Mouse (Mus musculus) neural tube, embryonic 15.5 days (tissue): ENCODE data around the gene Gm20671. TPM values are rescaled to one million over a fixed set of nuclear protein-coding genes. Genes with fewer than 3 reads are reported as not detected.
"Not testable (repeated sequence)": the region's sequence is repeated elsewhere in the genome, so short reads cannot be mapped to it uniquely, and the experiment has no call there.

Experiments used
- ATAC-seq: fragments of 200-750 bp; cut with Nextera tagmentation; 2 replicates; pipeline ENCODE4 v1.8.0; 2017; ENCODE audit warnings: mild to moderate bottlenecking, moderate TSS enrichment, moderate library complexity; ENCODE audit not compliant: low FRiP score
- H3K27ac ChIP-seq: fragments of 300-500 bp; sonication (generic); replicated peaks from 2 replicates; pipeline ENCODE4 v1.5.1; 2015; ENCODE audit warnings: mild to moderate bottlenecking, inconsistent platforms
- H3K27me3 ChIP-seq: fragments of 300-500 bp; sonication (generic); replicated peaks from 2 replicates; pipeline ENCODE4 v1.6.1; 2015; ENCODE audit warnings: inconsistent platforms
- H3K36me3 ChIP-seq: fragments of 300-500 bp; sonication (generic); 2 replicates; pipeline ENCODE4 v1.6.1; 2015; ENCODE audit warnings: inconsistent platforms
- H3K4me1 ChIP-seq: fragments of 300-500 bp; sonication (generic); 2 replicates; pipeline ENCODE4 v1.6.1; 2015; ENCODE audit warnings: inconsistent platforms
- H3K4me2 ChIP-seq: fragments of 300-500 bp; sonication (generic); 2 replicates; pipeline ENCODE4 v1.6.1; 2015; ENCODE audit warnings: inconsistent platforms, mild to moderate bottlenecking, moderate library complexity
- H3K4me3 ChIP-seq: fragments of 300-500 bp; sonication (generic); replicated peaks from 2 replicates; pipeline ENCODE4 v1.5.1; 2015; ENCODE audit warnings: mild to moderate bottlenecking, inconsistent platforms
- H3K9ac ChIP-seq: fragments of 300-500 bp; sonication (generic); replicated peaks from 2 replicates; pipeline ENCODE4 v1.6.1; 2015; ENCODE audit warnings: mild to moderate bottlenecking, inconsistent platforms
- H3K9me3 ChIP-seq: fragments of 300-500 bp; sonication (generic); replicated peaks from 2 replicates; pipeline ENCODE4 v1.6.1; 2016; ENCODE audit warnings: inconsistent platforms
- WGBS: fragments of 180-500 bp; shearing (Covaris S2); methylation state at CpG from one replicate; pipeline ENCODE4 v1.1.7; 2015; ENCODE audit warnings: mixed read lengths; 5-methylcytosine and 5-hydroxymethylcytosine counted together
- polyA plus RNA-seq: library from polyadenylated mRNA; unstranded; fragments of >200 nt; fragmentation: Nextera tagmentation; extraction: Ambion mirVana; gene quantifications from 2 replicates; pipeline ENCODE4 v1.2.1, GENCODE M21; 2015

The Gm20671 gene
- polyA plus RNA-seq, 1 experiment from 2014 or later, result not detected

- peak; percentile 5; the same call in 1 of the 2 replicates for ATAC-seq
- Histone ChIP-seq H3K4me2 (peak overlapping the region; percentile 58), H3K4me1 (peaks cover 15% of the 10 kb centered on the region), H3K27me3 (no peaks in the 10 kb centered on the region), H3K36me3 (0 out of 2 replicates have a peak, but pooled peaks cover 6% of the 10 kb centered on the region), H3K4me3 (peak overlapping the region; percentile 73), H3K27ac (peak overlapping the region; percentile 87; the same call in 1 of the 2 replicates), H3K9ac (peak overlapping the region; percentile 50), H3K9me3 (no peaks in the 10 kb centered on the region)
- 25% methylated on average over 5 of the region's 5 CpGs for WGBS
These were observed 42.2 kb downstream of the Gm20671 start for GRCm38 (mm10) chr5:32784726-32785125.

DNA sequence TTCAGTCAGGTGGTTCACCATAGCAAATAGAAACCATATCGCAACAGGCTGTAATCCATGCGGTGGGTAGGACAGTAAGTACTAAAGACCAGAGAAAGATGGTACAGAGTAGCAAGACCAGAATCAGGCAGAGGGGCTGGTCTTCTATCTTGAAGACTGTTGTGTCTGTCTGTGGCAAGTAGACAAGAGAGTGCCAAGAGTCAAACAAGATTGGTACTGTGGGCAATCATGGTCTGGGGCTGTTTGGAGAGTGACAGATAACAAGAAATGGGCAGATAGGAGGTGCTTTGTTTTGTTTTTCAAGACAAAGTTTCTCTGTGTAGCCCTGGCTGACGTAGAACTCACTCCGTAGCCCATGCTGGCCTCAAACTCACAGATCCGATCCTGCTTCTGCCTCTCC lies 45.3 kb downstream of the Gm20671 start:
- Histone ChIP-seq H3K36me3 (0 out of 2 replicates have a peak, but pooled peaks cover 3% of the 10 kb centered on the region), H3K4me3 (no peak overlapping the region), H3K9ac (no peak overlapping the region), H3K27me3 (no peaks in the 10 kb centered on the region), H3K9me3 (no peaks in the 10 kb centered on the region), H3K4me2 (no peak overlapping the region), H3K4me1 (peaks cover 15% of the 10 kb centered on the region), H3K27ac (no peak overlapping the region)
- ATAC-seq, result no peak
- whole genome bisulfite sequencing, result 95% methylated on average over 5 of the region's 5 CpGs

GRCm38 (mm10) chr5:32778168-32778567 lies 48.7 kb downstream of the Gm20671 start:
- H3K9ac ChIP-seq, result no peak overlapping the region
- H3K27ac ChIP-seq, result no peak overlapping the region
- H3K36me3 ChIP-seq, result peaks cover 13% of the 10 kb centered on the region
- no peaks in the 10 kb centered on the region for H3K27me3 ChIP-seq
- H3K4me2 ChIP-seq, result no peak overlapping the region
- 93% methylated on average over 3 of the region's 3 CpGs for WGBS
- no peak overlapping the region for H3K4me3 ChIP-seq
- no peaks in the 10 kb centered on the region for H3K9me3 ChIP-seq
- no peak for ATAC-seq
- 0 out of 2 replicates have a peak, but pooled peaks cover 5% of the 10 kb centered on the region for H3K4me1 ChIP-seq

DNA sequence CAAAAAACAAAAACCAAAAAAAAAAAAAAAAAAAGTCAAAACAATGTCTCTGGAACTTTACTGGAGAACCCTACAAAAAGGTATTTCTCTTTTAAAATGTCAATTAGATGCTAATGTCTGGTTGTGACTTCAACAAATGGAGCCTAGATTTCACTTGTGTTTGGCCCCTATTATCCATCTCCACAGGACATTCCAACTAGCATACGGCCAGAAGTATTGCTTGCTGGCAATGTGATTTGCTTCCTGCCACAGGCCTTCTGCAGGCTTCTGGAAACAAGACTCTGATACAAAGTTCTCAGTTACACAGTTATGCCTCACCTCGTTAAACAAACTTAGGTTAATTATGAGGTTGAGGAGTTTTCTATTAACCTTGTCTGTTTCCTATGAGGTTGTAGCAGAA lies 54.5 kb downstream of the Gm20671 start:
- H3K4me2 ChIP-seq, result no peak overlapping the region
- H3K27me3 ChIP-seq, result no peaks in the 10 kb centered on the region
- ATAC-seq, result no peak
- H3K9ac ChIP-seq, result no peak overlapping the region
- H3K27ac ChIP-seq, result no peak overlapping the region
- no peaks in the 10 kb centered on the region for H3K9me3 ChIP-seq
- H3K4me3 ChIP-seq, result no peak overlapping the region
- 0 out of 2 replicates have a peak, but pooled peaks cover 5% of the 10 kb centered on the region for H3K4me1 ChIP-seq
- H3K36me3 ChIP-seq, result peaks cover 29% of the 10 kb centered on the region
- WGBS, result 77% methylated on average over 2 of the region's 2 CpGs

DNA sequence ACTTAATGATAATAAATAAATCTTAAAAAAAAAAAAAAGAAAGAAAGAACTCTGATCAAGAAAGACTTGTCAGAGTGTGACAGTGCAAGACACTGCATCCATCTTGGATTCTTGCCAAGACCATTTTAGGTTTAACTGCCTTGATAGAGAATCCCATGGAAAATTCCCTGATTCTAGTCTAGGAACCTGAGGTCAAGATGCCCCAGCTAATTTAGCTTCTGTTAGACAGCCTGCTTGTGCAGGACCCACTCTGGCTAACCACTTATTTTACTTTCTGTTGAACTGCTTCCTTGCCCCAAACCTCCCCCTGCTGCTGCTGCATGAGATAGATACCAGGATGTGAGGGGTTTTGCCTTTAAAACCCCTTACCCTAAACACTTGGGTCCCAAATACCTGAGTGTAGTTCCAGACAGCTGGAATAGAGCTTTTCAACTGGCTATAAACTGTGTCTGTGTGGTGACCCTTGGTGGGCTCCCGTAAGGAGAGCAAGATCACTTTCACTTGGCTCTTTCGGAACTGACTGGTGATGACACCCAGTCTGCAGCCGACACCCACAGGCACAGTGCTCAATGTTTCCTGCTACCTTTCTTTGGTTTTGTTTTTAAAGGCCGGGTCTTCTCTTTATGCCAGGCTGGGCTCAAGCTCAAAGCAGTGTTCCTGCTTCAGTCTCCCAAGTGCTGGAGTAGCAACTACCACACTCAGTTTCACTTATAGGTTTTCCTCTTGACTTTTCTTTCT lies 59.1 kb downstream of the Gm20671 start:
- H3K27ac ChIP-seq, result no peak overlapping the region; the same call in 1 of the 2 replicates
- H3K4me1 ChIP-seq, result no peaks in the 10 kb centered on the region
- H3K9ac ChIP-seq, result no peak overlapping the region
- H3K27me3 ChIP-seq, result no peaks in the 10 kb centered on the region
- 88% methylated on average over 4 of the region's 4 CpGs for WGBS
- H3K4me3 ChIP-seq, result no peak overlapping the region
- ATAC-seq, result no peak
- no peak overlapping the region for H3K4me2 ChIP-seq
- H3K9me3 ChIP-seq, result no peaks in the 10 kb centered on the region
- H3K36me3 ChIP-seq, result peaks cover 37% of the 10 kb centered on the region

GRCm38 (mm10) chr5:32767004-32767403 lies 59.9 kb downstream of the Gm20671 start:
- WGBS, result 85% methylated on average over 3 of the region's 3 CpGs
- Histone ChIP-seq H3K36me3 (peaks cover 38% of the 10 kb centered on the region), H3K9ac (no peak overlapping the region), H3K4me2 (no peak overlapping the region), H3K27ac (no peak overlapping the region), H3K27me3 (no peaks in the 10 kb centered on the region), H3K4me1 (no peaks in the 10 kb centered on the region), H3K9me3 (no peaks in the 10 kb centered on the region), H3K4me3 (no peak overlapping the region)
- no peak for ATAC-seq

DNA sequence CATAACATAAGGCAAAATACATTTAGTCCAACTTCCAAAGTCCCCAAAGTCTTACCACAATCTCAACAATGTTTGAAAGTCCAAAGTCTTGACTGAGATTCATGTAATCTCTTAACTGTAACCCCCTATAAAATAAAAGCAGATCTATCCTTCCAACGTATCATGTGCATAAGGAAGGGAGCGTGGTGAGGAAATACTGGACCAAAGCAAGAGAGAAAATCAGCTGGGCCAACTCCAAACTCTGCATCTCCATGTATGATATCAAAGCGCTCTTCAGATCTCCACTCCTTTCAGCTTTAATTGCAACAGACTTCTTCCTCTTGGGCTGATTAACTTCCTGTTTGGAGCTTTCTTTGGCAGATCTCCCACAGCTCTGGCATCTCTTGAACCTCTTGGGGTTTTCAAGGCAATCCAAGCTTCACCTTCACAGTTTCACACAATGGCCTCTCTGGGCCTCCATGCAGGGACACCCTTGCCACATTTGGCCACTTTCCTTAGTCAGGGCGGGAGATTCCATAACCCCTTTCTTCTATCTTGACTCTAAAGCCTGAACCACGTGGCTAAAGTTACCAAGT lies 65.3 kb downstream of the Gm20671 start:
- H3K4me1 ChIP-seq, result no peaks in the 10 kb centered on the region
- peaks cover 38% of the 10 kb centered on the region for H3K36me3 ChIP-seq
- WGBS, result 92% methylated on average over 5 of the region's 5 CpGs
- H3K27ac ChIP-seq, result no peak overlapping the region
- H3K9me3 ChIP-seq, result no peaks in the 10 kb centered on the region
- ATAC-seq, result no peak
- no peak overlapping the region for H3K4me2 ChIP-seq
- H3K4me3 ChIP-seq, result no peak overlapping the region
- no peak overlapping the region for H3K9ac ChIP-seq
- H3K27me3 ChIP-seq, result no peaks in the 10 kb centered on the region

- Histone ChIP-seq H3K9ac (no peak overlapping the region), H3K9me3 (no peaks in the 10 kb centered on the region), H3K4me3 (no peak overlapping the region), H3K4me2 (no peak overlapping the region), H3K36me3 (peaks cover 38% of the 10 kb centered on the region), H3K27ac (no peak overlapping the region), H3K4me1 (no peaks in the 10 kb centered on the region), H3K27me3 (no peaks in the 10 kb centered on the region)
- no peak for ATAC-seq
- 78% methylated on average over 3 of the region's 3 CpGs for WGBS
These were observed 66.1 kb downstream of the Gm20671 start for GRCm38 (mm10) chr5:32760787-32761186.

DNA sequence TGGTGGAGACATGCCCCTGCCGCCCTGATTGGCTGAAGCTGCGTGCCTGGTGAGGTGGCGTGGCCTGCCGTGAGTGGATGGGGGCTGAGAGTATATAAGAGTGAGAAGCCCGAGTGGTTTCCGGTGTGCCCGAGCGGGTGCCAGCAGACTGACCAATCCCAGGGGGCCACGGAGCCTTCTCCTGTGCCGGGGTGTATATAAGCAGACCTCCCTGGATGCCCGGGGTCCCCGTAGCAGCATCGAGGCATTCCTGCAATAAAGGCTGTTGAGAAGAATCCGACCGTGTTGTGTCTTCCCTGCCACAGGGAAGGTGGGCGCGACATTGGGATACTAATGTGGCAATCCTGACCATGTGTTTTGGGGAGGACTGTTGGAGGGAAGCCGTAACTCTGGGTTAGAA lies 66.6 kb downstream of the Gm20671 start:
- peaks cover 38% of the 10 kb centered on the region for H3K36me3 ChIP-seq

GRCm38 (mm10) chr5:32759662-32760061 lies 67.2 kb downstream of the Gm20671 start:
- Histone ChIP-seq H3K36me3 (peaks cover 35% of the 10 kb centered on the region), H3K9me3 (no peaks in the 10 kb centered on the region), H3K9ac (no peak overlapping the region), H3K4me3 (no peak overlapping the region), H3K4me1 (no peaks in the 10 kb centered on the region), H3K4me2 (no peak overlapping the region), H3K27me3 (no peaks in the 10 kb centered on the region), H3K27ac (no peak overlapping the region)
- 75% methylated on average over 2 of the region's 2 CpGs for WGBS
- no peak for ATAC-seq

More for the DNA sequence above, 66.6 kb downstream of the Gm20671 start:
- H3K27me3 ChIP-seq, H3K27ac ChIP-seq, H3K4me3 ChIP-seq, ATAC-seq, H3K4me2 ChIP-seq, H3K9ac ChIP-seq, H3K9me3 ChIP-seq, H3K4me1 ChIP-seq: not testable (repeated sequence)
- WGBS, result 96% methylated on average over 18 of the region's 18 CpGs

GRCm38 (mm10) chr5:32756141-32756540 lies 70.8 kb downstream of the Gm20671 start:
- WGBS, result 93% methylated on average over 8 of the region's 8 CpGs

GRCm38 (mm10) chr5:32751736-32752135 lies 75.2 kb downstream of the Gm20671 start:
- WGBS, result 64% methylated on average over 2 of the region's 2 CpGs
- Histone ChIP-seq H3K27ac (no peak overlapping the region), H3K9ac (no peak overlapping the region)

More at GRCm38 (mm10) chr5:32756141-32756540, 70.8 kb downstream of the Gm20671 start:
- Histone ChIP-seq H3K36me3 (peaks cover 8% of the 10 kb centered on the region), H3K9ac (no peak overlapping the region), H3K4me2 (no peak overlapping the region), H3K27ac (no peak overlapping the region), H3K27me3 (no peaks in the 10 kb centered on the region), H3K9me3 (no peaks in the 10 kb centered on the region), H3K4me1 (no peaks in the 10 kb centered on the region), H3K4me3 (no peak overlapping the region)
- no peak for ATAC-seq

More at GRCm38 (mm10) chr5:32751736-32752135, 75.2 kb downstream of the Gm20671 start:
- Histone ChIP-seq H3K27me3 (no peaks in the 10 kb centered on the region), H3K4me3 (no peak overlapping the region), H3K4me1 (peaks cover 6% of the 10 kb centered on the region; the same call in 1 of the 2 replicates), H3K36me3 (no peaks in the 10 kb centered on the region), H3K4me2 (no peak overlapping the region), H3K9me3 (no peaks in the 10 kb centered on the region)
- no peak for ATAC-seq
